Mouse (Mus musculus) testis, postnatal 14 days (tissue): ENCODE data around the gene Pik3c2b.
"Not testable (repeated sequence)": the region's sequence is repeated elsewhere in the genome, so short reads cannot be mapped to it uniquely, and the experiment has no call there.

Experiments
- DNase-seq: peaks from one replicate; pipeline ENCODE4 v3.0.0; 2021; ENCODE audit warnings: low spot score

Gene Pik3c2b

DNA sequence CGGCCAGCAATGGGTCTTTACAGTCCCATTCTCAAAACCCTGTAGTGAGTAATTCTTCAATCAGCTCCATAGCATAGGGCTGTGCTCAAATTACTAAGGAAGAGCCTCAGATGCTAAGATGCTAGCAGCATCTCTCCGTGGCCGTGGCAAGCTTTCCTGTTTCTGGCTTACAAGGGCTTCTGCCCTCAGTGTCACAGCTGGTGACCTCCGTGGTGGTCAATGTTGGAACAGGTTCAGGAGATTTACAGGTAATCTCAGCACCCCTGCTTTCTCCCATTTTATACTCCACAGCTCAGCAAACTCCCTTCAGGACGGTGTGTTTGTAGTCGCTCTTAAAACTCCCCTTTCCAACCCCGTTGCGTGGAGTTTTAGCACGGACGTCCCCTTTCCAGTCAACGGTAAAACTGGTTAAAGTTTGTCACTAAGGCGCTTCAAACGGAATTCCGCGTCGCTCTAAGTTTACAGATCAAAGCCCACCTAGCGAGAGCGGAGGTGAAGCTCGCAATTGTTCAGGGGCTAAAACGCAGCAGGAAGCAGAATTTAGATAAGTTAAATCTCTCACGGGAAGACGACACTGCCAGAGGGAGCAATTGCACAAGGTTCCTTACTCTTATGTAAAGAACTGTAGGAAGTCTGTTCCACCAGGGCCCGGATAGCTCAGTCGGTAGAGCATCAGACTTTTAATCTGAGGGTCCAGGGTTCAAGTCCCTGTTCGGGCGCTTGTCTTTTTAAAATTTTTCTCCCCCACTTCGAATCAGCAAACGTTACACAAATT is 12.0 kb upstream of the Pik3c2b start:
- DNase-seq, result peak; percentile 49

- peak; percentile 60 for DNase-seq
Measured at GRCm38 (mm10) chr1:133034091-133034460, 11.4 kb upstream of the Pik3c2b start.

DNA sequence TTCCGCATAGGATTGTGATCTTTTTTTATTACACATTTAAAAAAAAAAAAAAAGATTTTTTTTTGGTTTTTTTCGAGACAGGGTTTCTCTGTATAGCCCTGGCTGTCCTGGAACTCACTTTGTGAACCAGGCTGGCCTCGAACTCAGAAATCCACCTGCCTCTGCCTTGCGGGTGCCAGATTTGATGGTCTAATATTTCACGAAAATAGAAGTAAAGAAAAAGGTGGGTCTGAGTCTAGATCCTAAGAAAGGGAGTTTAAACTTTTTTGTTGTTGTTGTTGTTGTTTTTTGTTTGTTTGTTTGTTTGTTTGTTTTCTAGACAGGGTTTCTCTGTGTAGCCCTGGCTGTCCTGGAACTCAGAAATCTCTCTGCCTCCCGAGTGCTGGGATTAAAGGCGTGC is 10.8 kb upstream of the Pik3c2b start:
- DNase-seq, result not testable (repeated sequence)

GRCm38 (mm10) chr1:133039505-133039949 is 5.9 kb upstream of the Pik3c2b start:
- no peak for DNase-seq

DNA sequence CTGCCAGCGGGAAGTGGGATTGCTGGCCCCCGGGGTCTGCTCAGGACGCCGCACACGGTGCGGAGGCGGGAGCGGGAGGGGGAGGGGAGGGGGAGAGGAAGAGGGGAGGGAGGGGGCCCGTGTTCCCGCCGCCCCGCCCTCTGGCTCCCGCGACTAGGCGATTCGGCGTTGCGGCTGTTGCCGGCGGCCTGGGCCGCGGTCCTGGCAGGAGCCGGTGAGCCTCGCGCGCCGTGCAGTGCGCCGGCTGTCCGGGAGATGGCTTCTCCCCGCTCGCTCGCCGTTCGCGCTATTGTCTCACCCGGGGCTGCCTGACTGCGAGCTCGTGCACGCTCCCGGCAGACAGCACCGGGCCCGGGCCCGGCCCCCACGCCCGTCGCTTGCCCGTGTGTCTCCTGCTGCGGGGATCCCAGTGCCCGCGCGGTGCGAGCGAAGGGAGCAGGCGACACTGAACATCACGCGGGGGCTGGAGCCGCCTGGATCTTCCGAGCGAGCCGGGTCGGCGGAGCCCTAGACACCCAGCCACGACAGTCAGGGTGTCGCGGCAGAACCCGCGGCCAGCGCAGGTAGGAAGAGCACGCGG is 484 bp downstream of the Pik3c2b start:
- peak; percentile 68 for DNase-seq

GRCm38 (mm10) chr1:133046441-133046931 is 1.0 kb downstream of the Pik3c2b start:
- DNase-seq, result peak; percentile 37

GRCm38 (mm10) chr1:133047575-133047974 is 2.1 kb downstream of the Pik3c2b start:
- DNase-seq, result no peak

DNA sequence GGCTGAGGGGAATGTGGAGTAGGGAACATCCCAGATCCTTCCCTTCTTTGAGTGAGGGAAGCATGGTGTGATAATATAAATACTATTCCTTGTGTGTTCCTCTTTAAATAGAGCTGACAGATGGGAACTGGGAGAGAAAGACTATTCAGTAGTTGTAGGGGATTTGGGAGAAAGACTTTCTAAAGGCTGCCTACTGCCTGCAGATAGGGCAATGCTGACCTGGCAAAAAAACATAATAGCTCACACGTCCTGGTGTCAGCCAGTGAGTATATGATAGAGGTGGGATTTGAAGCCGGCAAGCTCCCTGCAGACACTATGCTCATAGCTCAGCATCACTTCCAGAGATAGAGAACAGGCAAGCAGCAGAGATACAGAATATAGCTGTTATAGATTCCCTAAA is 3.2 kb downstream of the Pik3c2b start:
- no peak for DNase-seq

GRCm38 (mm10) chr1:133050001-133050431 is 4.5 kb downstream of the Pik3c2b start:
- no peak for DNase-seq

DNA sequence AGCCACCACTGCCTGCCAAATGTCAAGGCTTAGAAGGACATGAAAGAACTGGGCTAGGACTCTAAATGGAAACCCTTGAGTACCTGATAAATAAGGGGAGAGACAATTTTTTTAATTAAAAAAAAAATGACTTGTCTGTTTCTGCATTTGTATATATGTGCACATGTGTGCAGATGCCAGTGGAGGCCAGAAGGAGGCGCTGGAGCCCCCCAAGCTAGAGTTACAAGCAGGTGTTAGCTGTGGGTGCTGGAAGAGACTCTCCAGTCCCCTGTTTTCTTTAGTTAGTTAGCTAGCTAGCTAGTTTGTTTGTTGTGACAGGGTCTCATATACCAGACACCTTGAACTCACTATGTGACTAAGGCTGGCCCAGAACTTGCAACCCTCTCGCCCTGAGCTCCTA is 6.4 kb downstream of the Pik3c2b start:
- no peak for DNase-seq

DNA sequence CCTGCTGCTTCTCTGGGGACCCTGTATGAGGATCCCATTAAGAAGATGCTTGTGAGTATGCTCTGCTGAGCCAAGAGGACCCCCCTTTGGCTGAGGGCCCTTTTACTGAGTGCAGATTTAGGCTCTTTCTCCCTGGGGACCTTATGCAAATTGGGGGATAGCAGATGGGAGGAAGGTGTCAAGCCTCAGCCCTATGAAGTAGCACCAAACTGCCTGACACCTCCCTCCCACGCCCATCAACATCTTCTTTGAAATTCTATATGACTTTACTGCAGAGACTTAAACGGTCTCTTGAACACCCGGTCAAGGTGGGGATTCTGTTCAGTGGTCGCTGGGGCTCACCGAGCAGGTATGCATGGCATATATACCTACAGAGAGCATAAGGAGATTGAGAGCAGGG is 7.6 kb downstream of the Pik3c2b start:
- no peak for DNase-seq

DNA sequence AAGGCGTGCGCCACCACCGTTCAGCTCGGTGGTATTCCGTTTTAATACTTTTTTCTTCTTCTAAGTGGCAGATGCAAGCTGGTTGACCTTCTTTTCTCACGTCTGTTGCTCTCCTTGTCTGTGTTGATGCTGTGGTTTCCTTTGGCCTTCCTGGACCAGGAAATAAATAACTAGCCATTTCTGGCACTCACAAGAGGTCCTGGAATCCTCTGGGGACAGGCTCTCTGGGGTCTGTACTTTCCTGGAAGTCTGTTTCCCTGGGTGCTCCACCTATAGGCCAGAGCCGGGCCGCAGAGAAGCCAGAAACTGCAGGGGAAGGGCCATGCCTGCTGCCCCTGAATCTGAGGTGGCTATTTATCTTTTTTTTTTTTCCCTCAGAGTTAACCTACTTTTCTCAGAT is 8.9 kb downstream of the Pik3c2b start:
- no peak for DNase-seq

GRCm38 (mm10) chr1:133057345-133058034 is 12.0 kb downstream of the Pik3c2b start:
- no peak for DNase-seq

DNA sequence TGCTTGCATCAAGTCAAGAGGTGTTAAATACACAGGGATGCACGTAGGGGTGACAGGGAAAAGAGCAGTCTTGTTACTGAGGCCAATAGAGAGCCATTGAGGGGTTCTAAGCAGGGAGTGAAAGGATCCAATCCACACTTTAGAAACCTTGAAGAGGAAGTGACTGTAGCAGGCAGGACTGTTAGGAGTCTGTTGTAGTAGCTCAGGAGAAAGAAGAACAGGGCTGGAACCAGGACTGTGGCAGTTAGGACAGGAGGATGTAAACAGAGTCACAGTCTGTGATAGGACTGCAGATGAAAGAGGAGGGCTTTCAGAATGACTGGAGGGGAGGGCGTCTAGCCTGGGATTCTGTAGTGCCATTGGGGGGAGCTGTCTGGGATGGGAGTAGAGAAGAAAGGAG is 14.1 kb downstream of the Pik3c2b start:
- DNase-seq, result no peak

DNA sequence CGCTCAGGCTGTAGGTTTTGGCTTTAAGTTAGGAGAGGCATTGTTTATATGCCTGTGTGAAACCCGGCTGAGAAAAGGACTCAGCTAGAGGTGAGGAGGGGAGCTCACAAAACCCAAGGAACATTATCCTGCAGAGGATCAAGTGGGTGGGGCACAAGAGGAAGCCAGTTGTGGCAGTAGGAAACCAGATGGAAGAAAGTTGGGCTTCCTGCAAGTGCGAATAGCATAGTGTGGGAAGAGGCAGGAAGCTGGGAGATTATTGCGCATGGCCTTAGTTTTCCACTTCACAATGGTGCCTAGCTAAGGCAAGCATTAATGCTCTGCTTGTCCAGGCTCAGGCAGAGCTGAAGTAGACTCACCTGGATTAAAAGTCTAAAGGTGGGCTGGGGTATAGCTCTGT is 15.2 kb downstream of the Pik3c2b start:
- DNase-seq, result no peak

GRCm38 (mm10) chr1:133063164-133063563 is 17.7 kb downstream of the Pik3c2b start:
- no peak for DNase-seq

GRCm38 (mm10) chr1:133068268-133068667 is 22.8 kb downstream of the Pik3c2b start:
- DNase-seq, result no peak

- no peak for DNase-seq
Measured at GRCm38 (mm10) chr1:133068669-133069274, 23.3 kb downstream of the Pik3c2b start.

DNA sequence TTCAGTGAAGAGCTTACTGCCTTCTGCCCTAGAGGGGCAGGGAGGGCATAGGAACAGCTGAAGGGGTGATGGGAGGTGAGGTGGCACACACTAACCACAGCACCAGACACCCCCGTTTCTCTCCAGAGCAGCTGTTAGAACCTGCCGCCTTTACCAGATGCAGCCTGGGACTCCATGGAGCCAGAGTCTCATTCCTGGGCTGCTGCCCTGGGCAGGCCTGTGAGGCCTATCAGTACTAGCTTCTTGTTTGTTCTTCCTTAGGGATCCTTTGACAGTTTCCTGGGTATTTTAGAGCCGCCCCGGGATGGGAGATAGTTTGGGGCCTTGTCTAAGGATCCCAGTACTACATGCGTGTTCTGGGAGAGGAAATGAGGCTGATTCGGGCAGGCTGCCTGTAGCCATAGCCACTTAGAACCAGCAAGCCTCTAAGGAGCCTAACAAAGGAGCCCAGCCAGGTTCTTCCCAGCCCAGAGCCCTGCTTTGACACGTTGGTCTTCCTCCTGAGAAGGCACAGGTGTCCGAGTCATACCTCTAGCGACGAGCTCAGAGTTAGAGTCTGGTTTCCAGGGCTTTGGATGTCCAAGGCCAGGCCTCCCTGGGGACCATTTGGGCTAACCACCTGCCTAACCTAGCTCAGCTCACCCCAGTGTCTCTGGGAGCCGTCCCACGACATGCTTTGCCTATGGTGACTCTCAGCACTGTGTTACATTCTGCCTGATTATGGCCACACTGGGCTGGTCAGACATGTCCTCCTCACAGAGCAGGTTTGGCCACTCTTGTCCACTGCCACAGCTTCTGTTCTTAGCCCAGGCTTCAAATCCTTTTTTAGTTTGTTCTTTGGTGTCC is 24.0 kb downstream of the Pik3c2b start:
- no peak for DNase-seq

DNA sequence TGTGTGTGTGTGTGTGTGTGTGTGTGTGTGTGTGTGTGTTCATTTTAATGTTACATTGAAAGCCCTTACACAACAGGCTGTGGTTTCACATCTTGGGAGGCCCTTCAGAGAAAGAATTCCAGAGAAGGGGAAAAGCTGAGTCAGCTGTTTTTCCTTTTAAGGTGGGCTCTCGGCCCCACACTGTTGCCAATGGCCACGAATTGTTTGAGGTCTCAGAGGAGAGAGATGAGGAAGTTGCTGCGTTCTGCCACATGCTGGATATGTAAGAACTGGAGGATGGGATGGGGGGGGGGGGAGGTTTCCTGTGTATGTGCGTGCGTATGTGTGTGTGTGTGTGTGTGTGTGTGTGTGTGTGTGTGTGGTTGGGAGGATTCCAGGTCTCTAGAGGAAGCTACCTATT is 24.7 kb downstream of the Pik3c2b start:
- DNase-seq, result no peak

GRCm38 (mm10) chr1:133071666-133072381 is 26.4 kb downstream of the Pik3c2b start:
- DNase-seq, result peak; percentile 32
